Mouse (Mus musculus) embryonic facial prominence, embryonic 11.5 days (tissue): Measurements from ENCODE around the gene 4930452B06Rik. TPM values are rescaled to one million over a fixed set of nuclear protein-coding genes. Genes with fewer than 3 reads are reported as not detected.
A peak's percentile ranks its signal among the peaks of the same experiment; 100 is the strongest.

Experiments
- ATAC-seq: fragments of 200-750 bp; cut with Nextera tagmentation; replicated peaks from 2 replicates; pipeline ENCODE4 v1.8.0; 2017; ENCODE audit warnings: low read depth; ENCODE audit not compliant: insufficient number of reproducible peaks, low FRiP score, low TSS enrichment
- DNase-seq: peaks from one replicate; pipeline ENCODE4 v3.0.0-alpha.2; 2015; ENCODE audit warnings: low spot score
- H3K27ac ChIP-seq: fragments of 300-500 bp; sonication (generic); replicated peaks from 2 replicates; pipeline ENCODE4 v1.5.1; 2014; ENCODE audit warnings: mild to moderate bottlenecking, low read depth, low read length, control low read depth
- H3K27me3 ChIP-seq: fragments of 300-500 bp; sonication (generic); 2 replicates; pipeline ENCODE4 v1.6.1; 2014; ENCODE audit warnings: mild to moderate bottlenecking, low read length, moderate library complexity, mixed read lengths; ENCODE audit not compliant: control insufficient read depth, insufficient read depth
- H3K36me3 ChIP-seq: fragments of 300-500 bp; sonication (generic); replicated peaks from 2 replicates; pipeline ENCODE4 v1.6.1; 2014; ENCODE audit warnings: low read depth, mild to moderate bottlenecking, low read length, moderate library complexity, mixed read lengths; ENCODE audit not compliant: control insufficient read depth, insufficient read depth
- H3K4me1 ChIP-seq: fragments of 300-500 bp; sonication (generic); 2 replicates; pipeline ENCODE4 v1.6.1; 2014; ENCODE audit warnings: low read length, mixed read lengths; ENCODE audit not compliant: control insufficient read depth, insufficient read depth
- H3K4me2 ChIP-seq: fragments of 300-500 bp; sonication (generic); 2 replicates; pipeline ENCODE4 v1.6.1; 2014; ENCODE audit warnings: low read depth, mild to moderate bottlenecking, control low read depth, low read length, moderate library complexity
- H3K4me3 ChIP-seq: fragments of 300-500 bp; sonication (generic); 2 replicates; pipeline ENCODE4 v1.5.1; 2014; ENCODE audit warnings: low read depth, low read length, control low read depth
- H3K9ac ChIP-seq: fragments of 300-500 bp; sonication (generic); replicated peaks from 2 replicates; pipeline ENCODE4 v1.6.1; 2014; ENCODE audit warnings: mild to moderate bottlenecking, control low read depth, low read length
- H3K9me3 ChIP-seq: fragments of 300-500 bp; sonication (generic); replicated peaks from 2 replicates; pipeline ENCODE4 v1.6.1; 2016; ENCODE audit warnings: mild to moderate bottlenecking, low read length, inconsistent platforms, mixed read lengths; ENCODE audit not compliant: control insufficient read depth
- WGBS: fragments of 180-500 bp; shearing (Covaris S2); extraction: QIAGEN DNeasy Blood & Tissue Kit; methylation state at CpG from one replicate; pipeline ENCODE4 v1.1.7; 2014; 5-methylcytosine and 5-hydroxymethylcytosine counted together
- polyA plus RNA-seq: library from polyadenylated mRNA; unstranded; fragments of >200 nt; fragmentation: Nextera tagmentation; extraction: Ambion mirVana; gene quantifications from 2 replicates; pipeline ENCODE4 v1.2.1, GENCODE M21; 2014

4930452B06Rik gene
- polyA plus RNA-seq, 1 experiment from 2014 or later: 13.7 TPM

DNA sequence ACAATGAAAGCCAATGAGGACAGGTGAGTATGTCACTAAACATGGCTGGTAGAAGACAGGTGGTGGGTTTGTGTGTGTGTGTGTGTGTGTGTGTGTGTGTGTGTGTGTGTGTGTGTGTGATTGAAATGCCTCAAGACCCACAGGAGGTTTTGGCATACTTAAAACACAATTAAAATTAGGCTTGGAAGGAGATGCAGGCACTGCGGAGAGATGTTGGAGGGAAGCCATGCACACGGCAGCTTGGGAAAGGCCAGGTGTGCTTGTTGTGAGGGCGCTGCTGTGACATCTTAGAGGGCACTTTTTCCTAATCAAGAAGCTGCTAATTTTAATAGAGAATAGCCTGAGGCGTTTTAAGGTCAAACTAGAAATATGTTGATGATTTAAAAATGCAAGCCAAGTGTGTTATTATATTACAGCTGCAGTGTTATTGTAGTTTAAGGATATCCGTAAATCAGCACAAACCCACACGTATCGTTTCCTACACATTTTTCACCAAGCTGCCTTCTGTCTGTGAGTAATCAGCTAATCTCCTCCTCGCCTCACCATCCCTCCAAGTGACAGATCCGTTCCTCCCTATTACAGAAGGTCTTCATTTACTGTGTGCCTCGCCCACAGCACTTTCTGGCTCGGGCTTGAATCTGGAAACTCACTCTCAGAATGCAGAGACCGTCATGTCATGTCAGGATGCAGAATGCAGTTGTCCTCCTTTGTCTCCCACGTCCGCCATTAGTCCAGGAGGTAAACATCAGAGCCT lies 201.5 kb downstream of the 4930452B06Rik start:
- H3K9ac ChIP-seq: no peak overlapping the region
- H3K4me3 ChIP-seq: no peak overlapping the region
- H3K36me3 ChIP-seq: no peaks in the 10 kb centered on the region
- 54% methylated on average over 14 of the region's 14 CpGs for WGBS
- no peaks in the 10 kb centered on the region for H3K27me3 ChIP-seq
- no peaks in the 10 kb centered on the region for H3K4me1 ChIP-seq
- no peak overlapping the region for H3K4me2 ChIP-seq
- DNase-seq (no peak), ATAC-seq (no peak)
- H3K27ac ChIP-seq: no peak overlapping the region
- no peaks in the 10 kb centered on the region for H3K9me3 ChIP-seq

DNA sequence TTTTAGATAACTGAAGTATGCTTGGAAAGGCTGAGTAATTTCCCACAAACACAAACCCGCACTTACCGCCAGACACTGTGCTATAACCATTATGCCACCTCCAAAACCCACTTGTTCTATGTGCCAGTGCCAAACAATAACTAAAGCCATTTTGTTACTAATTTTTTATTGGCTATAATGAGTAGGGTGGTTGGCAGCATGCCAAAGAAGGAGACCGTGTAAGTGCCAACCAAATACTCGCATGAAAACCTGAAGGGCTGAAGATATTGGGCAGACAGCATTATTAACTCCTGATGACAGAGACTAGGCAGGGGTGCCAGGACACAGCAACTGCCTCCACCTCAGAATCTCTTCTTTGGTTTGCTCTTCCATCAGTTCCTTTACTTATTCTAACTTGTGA lies 203.1 kb downstream of the 4930452B06Rik start:
- ATAC-seq (no peak), DNase-seq (no peak)

DNA sequence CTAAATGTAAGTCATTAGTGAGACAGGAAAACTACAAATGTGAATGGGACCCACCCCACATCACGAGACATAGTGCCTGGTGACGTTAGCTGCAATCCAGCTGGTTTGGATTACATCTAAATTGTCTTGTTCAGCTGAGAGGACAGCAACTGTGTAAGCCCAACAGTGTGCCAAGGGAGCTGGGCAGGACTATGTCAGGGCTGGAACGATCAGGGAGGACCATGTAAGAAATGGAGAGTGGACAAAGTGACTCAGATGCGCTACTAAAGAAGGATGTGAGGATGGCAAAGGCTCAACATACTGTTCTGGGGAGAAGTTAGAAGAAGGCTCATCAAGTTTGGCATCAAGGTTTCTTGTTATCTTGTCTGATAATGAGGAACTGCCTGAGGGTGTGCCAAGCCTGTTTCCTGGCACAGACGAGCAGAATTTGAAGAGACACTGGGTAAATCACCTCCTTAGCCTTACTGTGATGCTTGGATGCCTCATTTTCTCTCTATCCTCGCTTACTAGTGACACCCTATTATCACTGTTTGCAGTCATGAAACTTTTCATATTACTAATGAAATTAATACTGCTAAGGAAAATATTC lies 203.6 kb downstream of the 4930452B06Rik start:
- no peak overlapping the region for H3K4me2 ChIP-seq
- no peak for ATAC-seq
- no peak for DNase-seq
- WGBS: 66% methylated on average over 6 of the region's 6 CpGs
- no peaks in the 10 kb centered on the region for H3K4me1 ChIP-seq
- no peaks in the 10 kb centered on the region for H3K36me3 ChIP-seq
- H3K9me3 ChIP-seq: no peaks in the 10 kb centered on the region
- H3K9ac ChIP-seq: no peak overlapping the region
- no peaks in the 10 kb centered on the region for H3K27me3 ChIP-seq
- H3K4me3 ChIP-seq: no peak overlapping the region
- no peak overlapping the region for H3K27ac ChIP-seq

More for the DNA sequence above, 203.1 kb downstream of the 4930452B06Rik start:
- H3K4me1 ChIP-seq: no peaks in the 10 kb centered on the region
- H3K36me3 ChIP-seq: no peaks in the 10 kb centered on the region
- H3K27me3 ChIP-seq: no peaks in the 10 kb centered on the region
- H3K4me3 ChIP-seq: no peak overlapping the region
- H3K4me2 ChIP-seq: no peak overlapping the region
- H3K27ac ChIP-seq: no peak overlapping the region
- WGBS: 87% methylated on average over 4 of the region's 4 CpGs
- no peak overlapping the region for H3K9ac ChIP-seq
- H3K9me3 ChIP-seq: no peaks in the 10 kb centered on the region

DNA sequence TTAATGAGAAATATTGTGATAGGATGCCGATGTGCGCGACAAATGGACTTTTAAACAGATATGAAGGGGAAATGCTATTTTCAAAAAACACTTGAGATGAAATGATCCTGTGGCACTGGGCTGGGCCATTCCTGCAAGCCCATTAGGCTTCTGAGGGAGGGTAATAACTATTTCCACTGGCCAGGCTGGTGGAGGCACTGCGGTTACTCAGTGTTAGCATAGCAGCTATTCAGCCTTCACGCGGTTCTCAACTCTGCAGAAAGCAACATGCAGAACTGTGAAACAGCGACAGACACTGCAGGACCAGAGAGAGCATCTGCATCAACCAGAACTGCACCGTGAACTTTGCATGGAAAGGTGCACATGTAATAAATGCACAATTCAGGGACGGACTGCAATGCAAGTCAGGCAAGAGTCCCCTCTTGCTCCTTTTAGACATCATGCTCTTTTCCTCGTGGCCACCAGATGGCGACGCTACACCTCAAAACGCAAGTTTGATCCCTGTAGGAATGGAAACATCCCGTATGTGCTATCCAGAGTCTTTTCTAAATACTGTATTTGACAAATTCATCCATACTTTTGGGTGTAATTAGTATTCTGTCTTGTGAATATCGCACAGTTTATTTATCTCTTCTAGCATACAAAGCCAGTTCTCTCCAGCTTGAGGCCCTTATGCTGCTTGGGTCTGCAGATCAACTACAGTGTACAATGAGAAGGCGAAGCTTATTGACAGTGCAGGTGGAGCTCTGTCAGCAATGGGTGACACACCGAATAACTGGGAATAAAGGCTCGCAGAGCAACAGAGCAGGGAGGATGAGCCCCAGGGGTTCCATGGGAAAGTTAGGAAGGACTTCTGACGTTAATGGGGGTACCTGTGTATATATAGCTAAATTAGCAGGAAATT lies 205.6 kb downstream of the 4930452B06Rik start:
- H3K9me3 ChIP-seq: no peaks in the 10 kb centered on the region
- no peak overlapping the region for H3K27ac ChIP-seq
- WGBS: 39% methylated on average over 19 of the region's 19 CpGs
- no peak overlapping the region for H3K4me3 ChIP-seq
- no peak overlapping the region for H3K4me2 ChIP-seq
- no peaks in the 10 kb centered on the region for H3K27me3 ChIP-seq
- ATAC-seq (0 out of 2 replicates have a peak, but pooled peaks have one; percentile 39), DNase-seq (peak; percentile 71)
- H3K36me3 ChIP-seq: no peaks in the 10 kb centered on the region
- no peak overlapping the region for H3K9ac ChIP-seq
- H3K4me1 ChIP-seq: no peaks in the 10 kb centered on the region

DNA sequence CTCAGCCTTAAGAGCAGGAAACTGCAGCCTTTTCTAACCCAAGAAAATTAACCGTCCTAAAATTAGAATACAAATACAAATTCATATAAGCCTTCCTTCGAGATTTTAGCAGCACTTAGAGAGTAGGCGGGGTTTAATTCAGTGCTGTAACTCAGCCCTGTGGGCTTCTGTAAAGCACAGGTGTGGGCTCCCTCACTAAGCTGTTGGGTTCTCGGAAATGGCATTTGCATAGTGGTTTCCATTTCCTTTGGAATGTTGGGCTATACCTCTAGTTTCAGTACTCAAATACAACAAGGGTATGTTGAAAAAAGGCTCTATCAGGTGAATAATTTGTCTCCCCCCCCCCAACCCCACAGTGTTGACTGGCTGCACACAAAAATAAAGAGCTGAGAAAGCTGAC lies 206.3 kb downstream of the 4930452B06Rik start:
- H3K27ac ChIP-seq: no peak overlapping the region
- no peaks in the 10 kb centered on the region for H3K27me3 ChIP-seq
- DNase-seq (no peak), ATAC-seq (no peak)
- H3K4me3 ChIP-seq: no peak overlapping the region
- WGBS: 68% methylated on average over 4 of the region's 4 CpGs
- H3K9ac ChIP-seq: no peak overlapping the region
- H3K36me3 ChIP-seq: no peaks in the 10 kb centered on the region
- no peak overlapping the region for H3K4me2 ChIP-seq
- no peaks in the 10 kb centered on the region for H3K4me1 ChIP-seq
- H3K9me3 ChIP-seq: no peaks in the 10 kb centered on the region

DNA sequence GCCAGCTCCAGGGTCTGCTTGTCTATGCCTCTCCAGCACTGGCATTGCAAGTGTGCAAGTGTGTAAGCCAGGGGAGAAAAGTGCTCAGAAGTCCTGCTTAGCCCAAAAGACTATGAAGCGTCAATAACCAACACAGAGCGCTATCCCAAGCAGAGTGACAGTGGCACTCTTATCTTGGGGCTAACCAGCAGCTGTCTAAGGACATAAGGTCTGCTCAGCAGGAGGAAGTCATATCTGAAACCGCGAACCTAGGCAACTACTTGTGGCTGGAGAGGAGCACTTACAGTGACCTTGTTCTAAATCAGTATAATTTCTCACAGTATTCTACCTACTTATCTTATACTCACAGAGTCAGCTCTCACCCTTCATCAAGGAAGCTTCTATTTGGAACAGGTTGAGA lies 214.9 kb downstream of the 4930452B06Rik start:
- Histone ChIP-seq H3K9ac (no peak overlapping the region), H3K27me3 (no peaks in the 10 kb centered on the region), H3K4me1 (no peaks in the 10 kb centered on the region), H3K4me2 (no peak overlapping the region), H3K4me3 (no peak overlapping the region), H3K27ac (no peak overlapping the region), H3K36me3 (no peaks in the 10 kb centered on the region), H3K9me3 (no peaks in the 10 kb centered on the region)
- ATAC-seq: no peak
- 92% methylated on average over 4 of the region's 4 CpGs for WGBS
- no peak for DNase-seq

DNA sequence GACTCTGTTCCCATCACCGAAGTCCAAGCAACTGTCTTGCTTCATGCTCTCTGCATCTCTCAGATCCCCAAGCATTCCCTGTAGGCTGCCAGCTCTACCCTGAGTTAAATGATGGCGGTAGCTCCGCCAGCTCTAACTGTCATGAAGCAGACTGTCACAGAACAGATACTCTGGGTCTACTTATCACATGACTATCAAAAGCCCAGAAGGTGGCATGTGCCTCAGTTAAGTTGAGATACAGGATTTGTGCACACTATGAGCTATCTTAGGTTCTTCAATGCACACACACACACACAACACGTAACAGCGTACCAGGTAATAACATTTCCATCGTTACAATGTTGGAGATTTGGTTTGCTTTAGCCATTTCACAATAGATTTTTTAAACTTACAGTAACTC lies 215.7 kb downstream of the 4930452B06Rik start:
- no peak overlapping the region for H3K9ac ChIP-seq
- H3K27ac ChIP-seq: no peak overlapping the region
- DNase-seq (no peak), ATAC-seq (no peak)
- H3K36me3 ChIP-seq: no peaks in the 10 kb centered on the region
- H3K4me2 ChIP-seq: no peak overlapping the region
- no peaks in the 10 kb centered on the region for H3K9me3 ChIP-seq
- WGBS: 95% methylated on average over 6 of the region's 6 CpGs
- H3K27me3 ChIP-seq: no peaks in the 10 kb centered on the region
- H3K4me1 ChIP-seq: no peaks in the 10 kb centered on the region
- H3K4me3 ChIP-seq: no peak overlapping the region

DNA sequence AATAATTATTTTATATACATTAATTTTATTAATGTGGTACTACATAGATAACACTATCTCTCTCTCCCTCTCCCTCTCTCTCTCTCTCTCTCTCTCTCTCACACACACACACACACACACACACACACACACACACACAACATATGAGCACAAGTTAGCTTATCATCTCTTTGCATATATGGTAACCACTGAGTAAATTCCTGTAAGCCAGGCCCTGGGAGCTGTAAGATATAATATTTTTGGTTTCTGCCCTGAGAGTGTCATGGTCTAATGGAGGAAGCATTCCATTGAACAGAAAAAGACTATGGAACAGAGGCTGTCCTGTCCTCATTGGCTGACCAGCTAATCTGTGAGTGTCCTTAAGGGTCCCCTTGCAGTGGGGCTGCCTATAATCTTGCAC lies 216.7 kb downstream of the 4930452B06Rik start:
- Histone ChIP-seq H3K27me3 (no peaks in the 10 kb centered on the region), H3K4me2 (no peak overlapping the region), H3K4me1 (no peaks in the 10 kb centered on the region), H3K36me3 (no peaks in the 10 kb centered on the region), H3K9me3 (no peaks in the 10 kb centered on the region), H3K27ac (no peak overlapping the region), H3K4me3 (no peak overlapping the region), H3K9ac (no peak overlapping the region)
- no peak for DNase-seq
- no peak for ATAC-seq
